Mouse (Mus musculus) embryonic fibroblast, embryonic 13.5 days (primary cell): ENCODE data around the gene Chd9. TPM values are rescaled to one million over a fixed set of nuclear protein-coding genes. Genes with fewer than 3 reads are reported as not detected.

Experiments used
- H3K27ac ChIP-seq: 2 replicates; pipeline ENCODE4 v1.5.1; 2012; ENCODE audit warnings: low read length, control low read depth, inconsistent platforms; ENCODE audit not compliant: insufficient read depth
- H3K4me1 ChIP-seq: 2 replicates; pipeline ENCODE4 v1.6.1; 2011; ENCODE audit warnings: low read length; ENCODE audit not compliant: control insufficient read depth, insufficient read depth
- H3K4me3 ChIP-seq: 2 replicates; pipeline ENCODE4 v1.5.1; 2011; ENCODE audit warnings: mild to moderate bottlenecking, control low read depth, low read length; ENCODE audit not compliant: insufficient read depth
- CTCF ChIP-seq: IDR thresholded peaks from 2 replicates; pipeline ENCODE4 v1.5.1; 2011; ENCODE audit warnings: mild to moderate bottlenecking, control low read depth, low read length, moderate library complexity, borderline replicate concordance; ENCODE audit not compliant: insufficient read depth
- POLR2A ChIP-seq: IDR thresholded peaks from 2 replicates; pipeline ENCODE4 v1.6.1; 2011; ENCODE audit warnings: low read depth, mild to moderate bottlenecking, control low read depth, low read length, moderate library complexity
- polyA plus RNA-seq: library from polyadenylated mRNA; stranded (reverse); fragments of >200 nt; gene quantifications from 2 replicates; pipeline ENCODE4 v1.2.4, GENCODE M21; 2011; ENCODE audit warnings: low read depth; ENCODE audit not compliant: missing spikeins, insufficient read length

The Chd9 gene
- 83.6 and 95.9 TPM in 2 replicates for polyA plus RNA-seq

- peaks cover 4% of the 10 kb centered on the region for H3K4me1 ChIP-seq
- TF ChIP-seq POLR2A (no peak; the same call in 1 of the 2 replicates), CTCF (peak; percentile 97)
Measured at GRCm38 (mm10) chr8:90828181-90828986, at the start of gene Chd9. Gene Chd9 (plus strand): TSS chr8:90828352.

GRCm38 (mm10) chr8:90791616-90792015 lies 36.5 kb upstream of the Chd9 start:
- TF ChIP-seq POLR2A (no peak), CTCF (no peak)

More at GRCm38 (mm10) chr8:90828181-90828986, at the start of gene Chd9:
- Histone ChIP-seq H3K27ac (peak within 1 kb of the TSS; percentile 15; the same call in 1 of the 2 replicates), H3K4me3 (peak within 1 kb of the TSS; percentile 45)

GRCm38 (mm10) chr8:90793710-90794109 lies 34.4 kb upstream of the Chd9 start:
- no peak overlapping the region for H3K4me3 ChIP-seq
- no peak for TF ChIP-seq POLR2A
- peak; percentile 95 for TF ChIP-seq CTCF
- H3K27ac ChIP-seq = no peak overlapping the region
- H3K4me1 ChIP-seq = peaks cover 3% of the 10 kb centered on the region; the same call in 1 of the 2 replicates

More at GRCm38 (mm10) chr8:90791616-90792015, 36.5 kb upstream of the Chd9 start:
- H3K4me1 ChIP-seq = peaks cover 3% of the 10 kb centered on the region; the same call in 1 of the 2 replicates
- H3K4me3 ChIP-seq = no peak overlapping the region
- H3K27ac ChIP-seq = no peak overlapping the region

- no peak for TF ChIP-seq POLR2A
- peak; percentile 35; the same call in 1 of the 2 replicates for TF ChIP-seq CTCF
- H3K4me1 ChIP-seq = peaks cover 3% of the 10 kb centered on the region; the same call in 1 of the 2 replicates
- 0 out of 2 replicates have a peak overlapping the region, but pooled peaks have one; percentile 4 for H3K4me3 ChIP-seq
- no peak overlapping the region for H3K27ac ChIP-seq
Measured at GRCm38 (mm10) chr8:90794990-90795861, 32.9 kb upstream of the Chd9 start.

GRCm38 (mm10) chr8:90799473-90799872 lies 28.7 kb upstream of the Chd9 start:
- no peak overlapping the region for H3K4me3 ChIP-seq
- no peak overlapping the region for H3K27ac ChIP-seq
- peaks cover 3% of the 10 kb centered on the region; the same call in 1 of the 2 replicates for H3K4me1 ChIP-seq
- TF ChIP-seq POLR2A (no peak), CTCF (no peak)

- Histone ChIP-seq H3K4me1 (no peaks in the 10 kb centered on the region), H3K4me3 (no peak overlapping the region), H3K27ac (no peak overlapping the region)
- TF ChIP-seq POLR2A (no peak), CTCF (no peak)
Measured at GRCm38 (mm10) chr8:90813602-90814320, 14.4 kb upstream of the Chd9 start.

GRCm38 (mm10) chr8:90816061-90816882 lies 11.9 kb upstream of the Chd9 start:
- TF ChIP-seq POLR2A (no peak), CTCF (no peak)
- H3K27ac ChIP-seq = no peak overlapping the region
- no peak overlapping the region for H3K4me3 ChIP-seq
- H3K4me1 ChIP-seq = no peaks in the 10 kb centered on the region

GRCm38 (mm10) chr8:90817293-90817692 lies 10.9 kb upstream of the Chd9 start, which contains the start of gene Gm19935:
Gene Gm19935 (minus strand): TSS chr8:90817393.
- no peak within 1 kb of the TSS for H3K4me3 ChIP-seq
- H3K27ac ChIP-seq = no peak within 1 kb of the TSS
- no peak for TF ChIP-seq POLR2A
- no peak for TF ChIP-seq CTCF

More at GRCm38 (mm10) chr8:90817293-90817692, 10.9 kb upstream of the Chd9 start, which contains the start of gene Gm19935:
- no peaks in the 10 kb centered on the region for H3K4me1 ChIP-seq
